Mouse (Mus musculus) right cerebral cortex, postnatal 10 days (tissue): ENCODE measurements around the gene Lbhd1.
A peak's percentile ranks its signal among the peaks of the same experiment; 100 is the strongest.
"Not testable (repeated sequence)": the region's sequence is repeated elsewhere in the genome, so short reads cannot be mapped to it uniquely, and the experiment has no call there.

ENCODE experiments used
- DNase-seq, 2 experiments: peaks; one replicate each; pipeline ENCODE4 v3.0.0; 2021; ENCODE audit warnings: low spot score in 2 of 2

The Lbhd1 gene

GRCm38 (mm10) chr19:8871267-8872186 lies 12.0 kb upstream of the Lbhd1 start, which contains the start of gene Ubxn1:
Gene Ubxn1, plus strand, starts transcription at chr19:8871496.
- DNase-seq, result peak; percentile 99

DNA sequence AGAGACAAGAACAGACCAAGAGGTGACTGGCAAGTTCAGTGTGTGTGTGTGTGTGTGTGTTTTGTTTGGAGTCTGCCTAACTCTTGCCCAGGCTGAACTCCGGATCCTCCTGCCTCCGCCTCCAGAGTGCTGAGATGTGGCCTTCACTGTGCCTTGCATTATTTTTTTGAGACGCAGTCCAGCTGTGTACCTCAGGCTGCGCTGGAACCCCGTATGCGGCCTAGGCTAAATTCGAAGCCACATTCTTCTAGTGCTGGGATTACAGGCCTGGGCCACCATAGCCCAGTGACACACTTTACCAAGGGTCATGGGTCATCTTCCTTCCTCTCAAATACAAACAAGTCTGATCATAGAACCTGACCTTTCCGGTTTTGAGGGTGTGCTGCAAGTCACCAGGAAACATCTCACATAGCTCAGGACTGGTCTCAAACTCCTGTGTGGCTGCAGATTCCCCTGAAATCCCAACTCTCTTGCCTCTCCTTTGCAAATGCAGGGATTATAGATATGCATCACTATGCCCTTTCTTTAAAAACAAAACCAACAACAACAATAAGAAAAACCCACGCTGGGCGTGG lies 11.2 kb upstream of the Lbhd1 start:
- no peak for DNase-seq

DNA sequence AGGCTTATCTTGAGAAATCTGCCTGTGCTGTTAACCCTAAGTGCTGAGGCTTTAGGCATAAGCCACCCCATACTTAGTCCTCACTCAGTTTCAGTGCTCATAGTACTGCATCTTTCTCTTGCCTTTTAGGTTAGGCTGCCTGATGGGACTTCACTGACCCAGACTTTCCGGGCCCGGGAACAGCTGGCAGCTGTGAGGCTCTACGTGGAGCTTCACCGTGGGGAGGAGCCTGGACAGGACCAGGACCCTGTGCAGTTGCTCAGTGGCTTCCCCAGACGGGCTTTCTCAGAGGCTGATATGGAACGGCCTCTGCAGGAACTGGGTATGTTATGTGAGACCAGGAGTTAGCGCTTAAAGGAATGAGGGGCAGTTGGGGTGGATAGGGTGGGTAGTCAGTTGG lies 8.5 kb upstream of the Lbhd1 start:
- no peak for DNase-seq

GRCm38 (mm10) chr19:8880311-8881033 lies 3.1 kb upstream of the Lbhd1 start, which contains the start of gene Uqcc3:
Gene Uqcc3, minus strand, starts transcription at chr19:8880923.
- peak; percentile 92 to 94 for DNase-seq

DNA sequence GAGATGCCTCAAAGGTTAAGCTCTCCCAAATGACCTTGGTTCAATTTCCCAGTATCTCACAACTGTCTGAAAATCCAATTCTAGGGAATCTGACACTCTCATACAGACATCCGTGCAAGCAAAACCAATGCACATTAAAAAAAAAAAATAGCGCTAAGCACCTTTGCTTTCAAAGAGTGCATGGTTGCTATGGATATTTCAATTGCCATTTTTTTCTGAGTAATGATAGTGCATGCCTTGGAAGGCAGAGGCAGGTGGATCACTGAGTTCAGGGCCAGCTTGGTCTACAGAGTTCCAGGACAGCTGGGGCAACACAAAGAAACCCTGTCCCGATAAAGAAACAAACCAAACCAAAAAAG lies 2.5 kb upstream of the Lbhd1 start:
- no peak for DNase-seq

DNA sequence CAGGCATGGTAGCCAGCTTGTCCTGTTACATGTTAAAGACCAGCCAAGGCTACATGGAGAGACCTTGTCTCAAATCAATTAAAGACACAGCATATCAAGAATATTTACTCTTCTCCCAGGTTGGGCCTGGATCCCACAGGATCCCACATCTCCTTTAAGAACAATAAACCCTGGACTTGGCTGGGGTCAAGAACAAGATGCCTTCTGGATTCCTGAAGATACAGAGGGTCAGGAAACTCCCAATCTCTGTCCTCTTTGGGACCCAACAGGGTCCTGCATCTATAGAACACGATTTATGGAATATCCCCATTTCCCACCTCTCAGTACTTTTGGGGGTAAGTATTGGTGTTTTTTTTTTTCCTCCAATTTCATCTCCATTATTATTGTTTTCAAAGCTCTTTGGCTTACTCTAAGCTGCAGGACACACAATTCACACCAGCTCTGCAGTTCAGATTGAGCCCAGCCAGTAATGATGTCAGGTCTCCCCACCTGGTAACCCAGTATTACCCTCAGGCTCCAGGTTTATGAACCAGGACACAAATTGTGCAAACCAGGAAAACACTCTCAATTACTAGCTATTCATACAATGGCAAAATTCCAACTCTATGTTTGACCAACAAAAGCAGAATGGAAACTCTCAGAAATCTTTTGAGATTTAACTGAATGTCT lies 3.5 kb downstream of the Lbhd1 start:
- no peak for DNase-seq

DNA sequence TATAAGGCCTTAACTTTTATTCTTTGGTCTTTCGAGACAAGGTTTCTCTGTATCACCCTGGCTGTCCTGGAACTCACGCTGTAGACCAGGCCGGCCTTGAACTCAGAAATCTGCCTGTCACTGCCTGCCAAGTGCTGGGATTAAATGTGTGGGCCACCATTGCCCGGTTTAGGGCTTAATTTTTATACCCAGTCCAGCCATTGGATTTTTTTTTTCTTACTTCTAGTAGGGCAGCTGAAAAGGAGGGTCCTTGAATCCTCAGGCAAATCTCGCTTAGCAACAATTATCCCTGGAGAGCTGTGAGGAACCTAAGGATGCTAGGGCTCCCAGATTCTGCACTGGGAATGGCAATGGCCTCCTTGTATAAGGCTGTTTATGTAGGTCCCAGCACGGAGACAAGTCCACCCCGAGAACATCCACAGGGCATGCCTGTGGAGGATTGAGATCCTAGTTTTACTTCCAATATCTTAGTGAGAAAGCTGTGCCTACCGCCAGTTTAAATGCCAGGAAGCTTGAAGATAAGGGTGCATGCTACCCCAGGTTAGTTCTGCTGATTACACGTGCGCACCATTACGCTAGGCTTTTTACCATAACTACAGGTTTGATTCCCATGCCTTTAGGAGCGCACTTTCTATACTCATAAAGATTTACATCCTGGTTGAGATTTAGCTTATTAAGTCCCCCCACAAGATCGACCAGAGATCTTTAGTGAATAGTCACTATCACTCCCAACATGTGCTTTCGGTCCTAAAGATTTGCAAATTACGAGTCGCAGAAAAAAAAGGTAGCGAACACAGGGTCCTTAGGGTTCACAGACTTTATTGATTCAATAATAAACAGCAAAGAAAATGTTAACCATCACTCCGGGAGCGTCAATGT lies 4.3 kb downstream of the Lbhd1 start:
- peak in 1 of 2 experiments; percentile 13 for DNase-seq

DNA sequence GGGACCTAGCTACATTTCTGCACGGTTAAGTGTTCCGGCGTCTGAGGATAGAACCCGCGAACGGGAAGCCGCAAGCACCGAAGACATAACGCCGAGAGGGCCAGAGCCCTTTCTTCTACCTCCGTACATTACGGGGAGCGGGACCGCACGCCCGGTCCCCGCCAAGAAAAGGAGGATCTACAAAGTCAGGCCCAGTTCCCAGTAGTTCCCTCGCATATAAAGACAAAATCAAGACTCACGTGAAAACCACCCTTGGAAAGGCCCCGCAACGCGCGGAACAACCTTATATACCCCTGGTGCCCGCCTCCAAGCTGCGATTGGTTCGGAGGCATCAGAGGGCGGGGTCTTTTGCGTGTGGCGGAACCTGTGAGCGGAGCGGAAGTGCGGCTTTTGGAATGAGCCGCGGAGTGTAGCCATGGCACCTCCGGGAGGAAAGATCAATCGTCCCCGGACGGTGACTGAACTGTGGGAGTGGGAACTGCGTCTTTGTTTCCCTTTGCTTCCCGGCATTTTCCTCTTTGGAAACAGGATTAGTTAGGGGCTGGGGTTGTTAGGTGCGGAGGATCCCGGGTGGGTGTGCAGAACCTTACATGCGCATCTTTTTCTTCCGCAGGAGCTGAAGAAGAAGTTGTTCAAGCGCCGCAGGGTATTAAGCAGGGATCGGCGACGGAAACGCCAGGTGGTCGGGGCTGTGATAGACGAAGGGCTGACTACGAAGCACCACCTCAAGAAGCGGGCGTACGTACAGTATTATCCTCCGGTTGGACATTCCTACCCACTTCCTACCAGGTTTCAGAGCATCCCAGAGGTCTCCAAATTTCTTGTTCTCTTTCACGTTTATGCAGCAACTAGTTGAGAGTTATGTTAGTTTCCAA lies 5.2 kb downstream of the Lbhd1 start, which contains the start of the genes 1810009A15Rik and Gm49416:
TSS of gene 1810009A15Rik (plus strand) at position 343 of the 875 bp plus-strand sequence.
TSS of gene Gm49416 (plus strand) at position 416 of the 875 bp plus-strand sequence.
- DNase-seq, result peak; percentile 97 to 98

- DNase-seq, result peak; percentile 91
These were observed 9.6 kb downstream of the Lbhd1 start, which contains the start of gene Ints5 for GRCm38 (mm10) chr19:8892829-8893766. Gene Ints5, plus strand, starts transcription at chr19:8893005.

DNA sequence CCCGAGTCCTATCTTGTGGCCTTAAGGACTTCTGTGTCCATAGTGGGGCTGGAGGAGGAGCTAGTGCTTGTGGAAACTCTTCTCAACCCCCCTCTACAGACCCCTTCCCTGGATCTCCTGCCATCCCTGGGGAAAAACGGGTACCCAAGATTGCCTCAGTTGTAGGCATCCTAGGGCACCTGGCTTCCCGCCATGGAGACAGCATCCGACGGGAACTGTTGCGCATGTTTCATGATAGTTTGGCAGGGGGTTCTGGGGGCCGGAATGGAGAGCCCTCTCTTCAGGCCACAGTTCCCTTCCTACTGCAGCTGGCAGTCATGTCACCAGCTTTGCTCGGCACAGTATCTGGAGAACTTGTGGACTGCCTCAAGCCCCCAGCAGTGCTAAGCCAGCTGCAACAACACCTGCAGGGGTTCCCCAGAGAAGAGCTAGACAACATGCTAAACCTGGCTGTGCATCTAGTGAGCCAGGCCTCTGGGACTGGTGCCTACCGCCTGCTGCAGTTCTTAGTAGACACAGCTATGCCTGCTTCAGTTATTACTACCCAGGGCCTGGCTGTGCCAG lies 11.9 kb downstream of the Lbhd1 start:
- DNase-seq, result no peak

GRCm38 (mm10) chr19:8896231-8896630 lies 12.7 kb downstream of the Lbhd1 start:
- not testable (repeated sequence) for DNase-seq

DNA sequence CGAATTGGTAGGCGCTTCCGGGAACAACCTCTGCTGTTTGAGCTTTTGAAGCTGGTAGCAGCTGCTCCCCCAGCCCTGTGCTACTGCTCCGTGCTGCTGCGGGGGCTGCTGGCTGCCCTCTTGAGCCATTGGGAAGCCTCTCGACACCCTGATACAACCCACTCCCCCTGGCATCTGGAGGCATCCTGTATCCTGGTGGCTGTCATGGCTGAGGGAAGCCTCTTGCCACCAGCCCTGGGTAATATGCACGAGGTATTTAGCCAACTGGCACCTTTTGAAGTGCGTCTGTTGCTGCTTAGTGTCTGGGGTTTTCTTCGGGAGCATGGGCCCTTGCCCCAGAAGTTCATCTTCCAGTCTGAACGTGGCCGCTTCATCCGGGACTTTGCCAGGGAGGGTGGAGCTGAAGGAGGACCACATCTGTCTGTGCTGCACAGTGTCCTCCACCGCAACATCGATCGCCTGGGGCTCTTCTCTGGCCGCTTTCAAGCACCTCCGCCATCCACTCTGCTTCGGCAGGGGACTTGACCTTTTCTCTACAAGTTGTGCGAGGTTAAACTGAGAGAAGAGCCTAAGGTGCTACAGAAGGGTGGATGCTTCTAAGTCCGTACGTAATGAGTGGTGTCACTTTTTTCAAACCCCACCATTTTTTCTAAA lies 13.8 kb downstream of the Lbhd1 start:
- peak; percentile 56 to 60 for DNase-seq

DNA sequence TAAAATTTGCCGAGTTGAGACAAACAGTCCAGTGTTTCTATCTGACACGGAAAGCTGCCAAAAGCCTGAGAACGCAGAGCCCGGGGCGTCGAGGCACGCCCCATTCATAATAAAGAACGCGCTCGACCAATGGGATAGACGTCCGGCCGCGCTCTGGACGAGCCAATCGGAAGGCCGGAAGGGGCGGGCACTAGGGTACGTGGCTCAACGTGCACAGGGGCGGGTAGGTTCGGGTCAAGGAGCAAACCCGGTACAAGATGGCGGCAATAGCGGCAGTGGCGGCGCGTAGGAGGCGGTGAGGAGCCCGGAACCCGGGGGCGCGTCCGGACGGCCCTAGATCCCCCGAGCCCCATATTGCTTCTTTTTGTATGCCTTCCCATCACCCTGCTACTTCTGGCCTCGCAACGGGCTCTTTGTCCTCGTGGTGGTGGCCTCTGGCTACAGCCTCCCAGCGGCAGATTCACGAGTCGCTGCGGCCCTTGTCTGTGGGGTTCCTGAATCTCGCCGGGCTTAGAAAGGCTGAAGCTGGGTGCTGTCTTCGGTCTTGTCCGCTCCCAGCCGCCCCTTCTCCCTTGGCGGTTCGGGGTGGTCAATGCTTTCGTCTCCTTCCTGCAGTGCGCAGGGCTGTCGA lies 14.4 kb downstream of the Lbhd1 start, which contains the start of gene Ganab:
TSS of gene Ganab (plus strand) at position 207 of the 631 bp plus-strand sequence.
- peak; percentile 98 for DNase-seq

- no peak for DNase-seq
These were observed 15.0 kb downstream of the Lbhd1 start for GRCm38 (mm10) chr19:8898576-8898975.

- no peak for DNase-seq
These were observed 15.5 kb downstream of the Lbhd1 start for GRCm38 (mm10) chr19:8899079-8899478.

GRCm38 (mm10) chr19:8903412-8903811 lies 19.9 kb downstream of the Lbhd1 start:
- no peak for DNase-seq

DNA sequence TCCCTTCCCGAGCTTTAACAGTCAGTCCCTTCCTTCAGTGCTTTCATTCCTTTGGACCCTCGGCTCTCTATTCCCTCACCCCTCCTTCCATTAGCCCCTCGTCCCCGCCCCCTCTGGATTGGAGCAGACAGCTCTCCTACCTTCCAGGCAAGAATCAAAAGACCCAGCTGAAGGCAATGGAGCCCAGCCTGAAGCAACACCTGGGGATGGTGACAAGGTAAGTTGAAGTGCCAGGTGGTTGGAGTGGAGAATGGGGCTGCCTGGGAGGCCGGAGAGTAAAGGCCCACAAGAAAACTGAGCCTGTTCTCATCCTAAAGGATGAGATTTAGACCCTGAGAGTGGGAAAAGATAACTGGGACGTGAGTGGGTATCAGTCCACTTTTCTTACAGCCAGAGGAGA lies 25.0 kb downstream of the Lbhd1 start:
- no peak for DNase-seq
